Mouse (Mus musculus): ENCODE measurements around the gene Btg1. TPM values are rescaled to one million over a fixed set of nuclear protein-coding genes. Genes with fewer than 3 reads are reported as not detected.

Btg1 gene
- 62.9 and 72.6 TPM in 2 replicates for polyA plus RNA-seq (2012; rRNA removed)

DNA sequence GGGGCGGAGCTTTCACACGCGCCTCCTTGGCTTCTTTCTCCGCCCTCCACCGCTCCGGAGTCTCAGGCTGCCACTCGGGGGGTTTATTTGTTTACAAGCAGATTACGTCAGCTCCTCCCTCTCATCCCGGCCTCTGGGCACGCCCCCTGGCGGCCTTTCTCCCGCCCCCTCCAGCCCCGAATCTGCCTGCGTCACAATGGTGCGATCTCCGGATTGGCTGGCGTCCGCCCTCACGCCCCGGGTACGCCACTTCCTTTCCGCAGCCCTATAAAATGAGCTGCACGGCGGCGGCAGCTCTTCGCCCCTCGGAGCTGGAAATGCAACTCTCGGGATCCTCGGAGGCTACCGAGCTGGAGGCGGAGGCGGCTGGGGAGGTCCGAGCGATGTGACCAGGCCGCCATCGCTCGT is at the start of gene Btg1:
Gene Btg1, plus strand, starts transcription at position 298 of the 408 bp plus-strand sequence.
- peak; percentile 99 for DNase-seq (ENCODE audit: low spot score)

GRCm38 (mm10) chr10:96569469-96569868 is 47.3 kb upstream of the Btg1 start:
- no peak for DNase-seq (ENCODE audit: low spot score)

GRCm38 (mm10) chr10:96571176-96571575 is 45.6 kb upstream of the Btg1 start:
- DNase-seq (ENCODE audit: low spot score): no peak

GRCm38 (mm10) chr10:96574786-96575185 is 42.0 kb upstream of the Btg1 start:
- DNase-seq (ENCODE audit: low spot score): no peak

GRCm38 (mm10) chr10:96575338-96575737 is 41.5 kb upstream of the Btg1 start:
- DNase-seq (ENCODE audit: low spot score): no peak

DNA sequence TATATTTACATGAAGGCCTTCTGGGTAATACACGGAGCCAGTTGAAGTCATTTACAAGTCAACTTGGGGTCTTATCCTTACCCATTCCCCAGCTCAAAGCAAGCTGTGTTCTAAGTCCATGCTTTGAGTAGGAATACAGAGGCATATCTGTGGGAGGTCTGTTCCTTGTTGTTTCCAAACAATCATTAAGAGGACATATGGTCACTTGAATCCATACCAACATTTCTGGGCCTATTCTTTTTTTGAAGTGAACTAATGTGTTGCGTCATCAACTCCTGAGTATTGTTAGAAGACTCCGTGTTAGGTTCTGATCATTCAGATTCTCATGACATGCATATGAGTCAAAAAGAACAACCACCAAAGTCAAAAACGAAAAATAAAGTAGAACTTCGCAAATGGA is 37.9 kb upstream of the Btg1 start:
- DNase-seq (ENCODE audit: low spot score): no peak

- DNase-seq (ENCODE audit: low spot score): no peak
Measured at GRCm38 (mm10) chr10:96579436-96579835, 37.4 kb upstream of the Btg1 start.

GRCm38 (mm10) chr10:96580246-96580645 is 36.6 kb upstream of the Btg1 start:
- no peak for DNase-seq (ENCODE audit: low spot score)

GRCm38 (mm10) chr10:96581232-96581631 is 35.6 kb upstream of the Btg1 start:
- DNase-seq (ENCODE audit: low spot score): no peak

DNA sequence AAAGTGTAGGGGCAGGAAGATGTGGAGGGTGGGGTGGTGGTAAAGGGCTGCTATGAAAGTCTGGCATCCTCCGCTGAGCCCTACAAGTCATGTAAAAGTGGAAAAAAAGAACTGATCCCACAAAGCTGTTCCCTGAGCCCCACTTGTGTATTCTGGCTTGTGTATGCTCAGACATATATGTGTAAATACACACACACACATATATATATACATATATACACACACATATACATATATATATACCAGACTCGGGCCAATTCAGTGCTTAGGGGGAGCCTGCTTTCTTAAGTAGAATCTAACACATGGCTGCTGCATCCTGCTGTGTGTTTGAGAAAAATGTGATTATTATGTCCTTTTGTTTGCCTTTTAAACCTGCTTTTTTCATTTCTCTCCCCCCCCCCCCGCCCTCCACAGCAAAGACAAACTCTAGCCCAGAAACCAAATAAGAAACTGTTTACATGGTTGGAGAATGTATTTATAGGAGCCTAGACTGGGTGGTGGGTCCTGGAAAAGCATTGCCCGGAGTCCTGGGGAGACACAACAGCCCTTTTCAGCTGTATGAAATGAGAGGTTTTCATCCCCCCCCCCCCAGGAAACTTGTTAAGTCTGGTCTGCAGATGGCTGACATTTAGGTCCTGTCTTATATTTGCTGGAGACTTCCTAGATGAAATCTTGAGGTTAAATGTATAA is 30.5 kb upstream of the Btg1 start:
- no peak for DNase-seq (ENCODE audit: low spot score)

- DNase-seq (ENCODE audit: low spot score): no peak
Measured at GRCm38 (mm10) chr10:96586881-96587217, 30.0 kb upstream of the Btg1 start.

- DNase-seq (ENCODE audit: low spot score): no peak
Measured at GRCm38 (mm10) chr10:96588233-96588632, 28.6 kb upstream of the Btg1 start.

- no peak for DNase-seq (ENCODE audit: low spot score)
Measured at GRCm38 (mm10) chr10:96589781-96590180, 27.0 kb upstream of the Btg1 start.

GRCm38 (mm10) chr10:96592089-96592488 is 24.7 kb upstream of the Btg1 start:
- DNase-seq (ENCODE audit: low spot score): no peak

DNA sequence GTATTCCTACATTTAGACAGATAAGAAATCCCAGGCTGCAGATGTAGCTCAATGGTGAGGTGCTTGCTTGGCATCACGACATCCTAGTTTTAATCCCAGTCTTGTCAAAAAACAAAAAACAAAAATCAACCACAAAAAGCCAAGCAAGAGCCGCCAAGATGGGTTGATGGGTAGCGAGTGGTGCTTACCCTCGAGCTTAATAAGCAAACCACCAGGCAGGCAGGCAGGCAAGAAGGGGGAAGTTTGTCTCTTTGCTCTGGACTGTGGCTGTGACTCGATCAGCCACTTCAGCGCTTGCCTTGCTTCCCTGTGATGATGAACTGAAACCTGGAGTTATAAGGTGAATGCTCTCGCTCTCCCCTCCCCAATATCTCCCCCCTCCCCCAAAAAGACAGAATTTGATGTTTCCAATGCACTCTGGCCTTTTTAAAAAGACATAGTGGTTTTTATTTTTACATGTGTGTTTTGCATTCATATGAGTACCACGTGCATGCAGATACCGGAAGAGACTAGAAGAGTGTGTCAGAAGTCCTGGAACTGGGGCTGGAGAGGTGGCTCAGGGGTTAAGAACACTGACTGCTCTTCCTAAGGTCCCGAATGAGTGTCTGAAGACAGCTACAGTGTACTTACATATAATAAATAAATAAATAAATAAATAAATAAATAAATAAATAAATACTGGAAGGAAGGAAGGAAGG is 21.2 kb upstream of the Btg1 start:
- DNase-seq (ENCODE audit: low spot score): no peak

- DNase-seq (ENCODE audit: low spot score): no peak
Measured at GRCm38 (mm10) chr10:96596411-96596810, 20.4 kb upstream of the Btg1 start.

- DNase-seq (ENCODE audit: low spot score): no peak
Measured at GRCm38 (mm10) chr10:96599641-96600040, 17.2 kb upstream of the Btg1 start.

DNA sequence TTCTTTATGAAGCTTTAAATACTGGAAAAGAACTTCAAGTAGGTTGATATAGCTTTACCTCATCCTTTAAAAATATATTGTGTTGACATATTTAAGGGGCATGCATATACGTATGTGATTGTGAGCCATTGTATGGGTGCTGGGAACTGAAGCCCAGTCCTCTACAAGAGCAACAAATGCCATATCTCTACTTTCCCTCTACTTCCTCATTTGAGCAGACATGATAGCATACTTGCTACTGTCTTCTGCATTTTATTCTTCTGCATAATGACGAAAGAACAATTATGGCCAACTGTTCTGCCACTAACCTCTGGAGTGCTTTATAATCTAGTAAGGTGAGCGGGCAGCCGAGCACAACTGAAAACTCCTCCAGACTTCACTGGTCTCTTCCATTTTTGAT is 15.1 kb upstream of the Btg1 start:
- DNase-seq (ENCODE audit: low spot score): no peak

DNA sequence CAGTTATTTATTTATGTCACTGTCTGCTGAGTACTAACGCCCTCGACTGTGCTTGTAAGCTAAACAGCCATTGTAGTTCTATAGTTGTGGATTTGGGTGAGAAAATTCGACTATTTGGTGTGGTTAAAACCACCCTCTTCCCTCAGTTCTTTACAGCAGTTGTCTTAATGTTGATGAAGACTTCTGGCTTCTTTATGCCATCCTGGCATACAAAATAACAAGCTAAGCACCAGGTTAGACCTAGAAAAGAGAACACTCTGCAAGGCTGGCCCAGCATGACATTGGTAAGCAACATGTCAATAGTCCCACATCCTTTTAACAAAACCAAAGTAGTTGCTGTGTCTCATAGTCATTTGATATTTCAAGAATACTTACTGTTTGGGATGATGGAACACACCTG is 14.5 kb upstream of the Btg1 start:
- no peak for DNase-seq (ENCODE audit: low spot score)

- DNase-seq (ENCODE audit: low spot score): no peak
Measured at GRCm38 (mm10) chr10:96605168-96605567, 11.6 kb upstream of the Btg1 start.

DNA sequence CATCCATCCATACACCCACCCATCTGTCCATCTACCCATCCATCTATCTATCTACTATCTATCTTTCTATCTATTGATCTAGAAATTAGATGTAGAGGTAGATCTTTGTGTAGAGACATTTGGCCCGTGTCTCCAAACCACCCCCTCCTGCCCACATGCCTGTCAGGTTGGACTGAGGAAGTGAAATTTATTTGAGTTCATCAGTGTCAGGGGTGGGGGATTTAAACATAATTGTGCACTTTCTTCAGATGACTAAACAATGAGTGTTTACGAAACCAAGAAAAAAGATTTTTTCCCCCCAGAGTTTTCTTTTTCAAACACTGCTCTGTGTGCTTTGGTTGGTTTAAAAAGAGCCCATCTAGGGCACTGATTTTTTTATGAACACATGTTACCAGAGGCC is 10.9 kb upstream of the Btg1 start:
- no peak for DNase-seq (ENCODE audit: low spot score)

GRCm38 (mm10) chr10:96607617-96608185 is 9.1 kb upstream of the Btg1 start:
- DNase-seq (ENCODE audit: low spot score): no peak
